Mouse (Mus musculus): Measurements from ENCODE around the gene Tk2.

DNA sequence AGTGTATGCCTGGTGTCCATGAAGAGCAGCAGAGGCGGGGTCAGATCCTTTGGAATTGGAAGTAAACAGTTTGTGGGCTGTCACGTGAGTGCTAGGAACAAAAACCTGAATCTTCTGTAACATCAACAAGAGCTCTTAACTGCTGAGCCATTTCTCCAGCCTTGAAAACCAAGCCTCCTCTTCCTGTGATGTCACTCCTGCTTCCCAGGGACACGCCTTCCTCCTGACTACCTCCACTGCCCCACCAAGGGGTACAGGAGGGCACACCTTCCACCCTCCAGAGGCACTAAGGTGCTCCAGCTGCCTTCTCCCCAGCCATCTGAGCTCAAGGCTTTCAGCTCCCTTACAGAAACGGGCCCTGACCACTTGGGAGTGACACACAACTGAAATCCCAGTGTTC, 1.7 kb downstream of the Tk2 start:
- TF ChIP-seq ZC3H11A (IDR thresholded peaks at IDR 0.05; ENCODE audit: borderline replicate concordance, low read depth, low read length) (no peak), HCFC1 (IDR thresholded peaks at IDR 0.05; ENCODE audit: borderline replicate concordance, insufficient read depth, low read length) (no peak), MAFK (IDR thresholded peaks at IDR 0.05; ENCODE audit: insufficient read depth, low read depth, low read length) (no peak)

All from ES-E14 (cell line).